In genomic region chr9:110676492-110676911, GRCm38 (mm10) we compare ENCODE assay signal across 11 mouse cellular contexts. TPM values are rescaled to one million over a fixed set of nuclear protein-coding genes. Genes with fewer than 3 reads are reported as not detected.
DNase-seq lines count a peak whose midpoint lies in the region; ATAC-seq and TF ChIP-seq lines count a peak whose summit lies in the region.
"Had no signal": no experiment of that assay in that cellular context is flagged by ENCODE, and none has a peak within 500 bp of the region (broad histone marks: within the 10 kb centered on the region; RNA-seq: fewer than 3 reads in every experiment).

No protein-coding gene starts in this region.

- no peak for TF ChIP-seq EP300 in MEL (IDR thresholded peaks at IDR 0.05; ENCODE audit: low read depth in 1 of 2, low read length in 2 of 2)

- no peak for TF ChIP-seq RAD21 in MEL (IDR thresholded peaks at IDR 0.05; ENCODE audit: low read depth, low read length)

- H3K79me2 ChIP-seq in MEL (ENCODE audit: control insufficient read depth, insufficient read depth, low read length, poor library complexity) = peaks cover 1% of the 10 kb centered on the region; the same call in 1 of the 2 replicates

- no peaks in the 10 kb centered on the region for H3K27me3 ChIP-seq in kidney, adult 2 months (replicated peaks; ENCODE audit: control insufficient read depth, insufficient read depth, low read length)
- H3K27me3 ChIP-seq in MEL (ENCODE audit: control insufficient read depth in 1 of 2, insufficient read depth in 2 of 2, low read length in 2 of 2) = no peaks in the 10 kb centered on the region
- H3K27me3 ChIP-seq in intestine, embryonic 16.5 days (replicated peaks; ENCODE audit: control insufficient read depth, insufficient read depth, low read length) = no peaks in the 10 kb centered on the region
- H3K27me3 ChIP-seq in midbrain, postnatal 0 days (ENCODE audit: insufficient read depth, low read length) = no peaks in the 10 kb centered on the region
- no peaks in the 10 kb centered on the region for H3K27me3 ChIP-seq in hindbrain, embryonic 11.5 days (ENCODE audit: control insufficient read depth, insufficient read depth, low read length)
- H3K27me3 ChIP-seq in hindbrain, embryonic 16.5 days (replicated peaks; ENCODE audit: control insufficient read depth, insufficient read depth, low read length) = no peaks in the 10 kb centered on the region
- H3K27me3 ChIP-seq: forebrain, embryonic 15.5 days had no signal

- DNase-seq in kidney, adult 2 months = peak; percentile 48
- no peak for DNase-seq in kidney, postnatal 10 days
- DNase-seq in MEL (ENCODE audit: low read depth, low spot score) = peak; percentile 53
- DNase-seq in monocyte, adult 2 months (ENCODE audit: low read depth in 1 of 2, low spot score in 2 of 2) = peak; percentile 74 to 82
- no peak for DNase-seq in midbrain, postnatal 0 days (ENCODE audit: low spot score)
- no peak for DNase-seq in hindbrain, embryonic 11.5 days (ENCODE audit: low spot score)
- DNase-seq: adrenal gland, adult 8-10 months; embryo, embryonic 11 days had no signal

- H3K9ac ChIP-seq in MEL (ENCODE audit: control insufficient read depth, low read depth, low read length, poor library complexity, severe bottlenecking) = no peak overlapping the region
- H3K9ac ChIP-seq in intestine, embryonic 16.5 days (ENCODE audit: low read depth, low read length) = no peak overlapping the region
- H3K9ac ChIP-seq in midbrain, postnatal 0 days (replicated peaks; ENCODE audit: low read length, poor library complexity, severe bottlenecking) = no peak overlapping the region
- no peak overlapping the region for H3K9ac ChIP-seq in hindbrain, embryonic 11.5 days (ENCODE audit: low read depth, low read length)
- no peak overlapping the region for H3K9ac ChIP-seq in hindbrain, embryonic 16.5 days (ENCODE audit: low read depth, low read length)
- H3K9ac ChIP-seq: forebrain, embryonic 15.5 days had no signal

- peaks cover 26% of the 10 kb centered on the region for H3K4me1 ChIP-seq in kidney, adult 2 months (ENCODE audit: control insufficient read depth, insufficient read depth, low read length)
- H3K4me1 ChIP-seq in MEL (ENCODE audit: control insufficient read depth in 1 of 2, insufficient read depth in 2 of 2, low read length in 2 of 2) = peaks cover 0 to 6% of the 10 kb centered on the region in 2 experiments; a peak in 2 of 4 replicates
- peaks cover 37% of the 10 kb centered on the region for H3K4me1 ChIP-seq in intestine, embryonic 16.5 days (ENCODE audit: control insufficient read depth, insufficient read depth, low read length)
- H3K4me1 ChIP-seq in midbrain, postnatal 0 days (ENCODE audit: insufficient read depth, low read length) = no peaks in the 10 kb centered on the region
- no peaks in the 10 kb centered on the region for H3K4me1 ChIP-seq in hindbrain, embryonic 11.5 days (replicated peaks; ENCODE audit: control insufficient read depth, insufficient read depth, low read length)
- H3K4me1 ChIP-seq in hindbrain, embryonic 16.5 days (ENCODE audit: control insufficient read depth, insufficient read depth, low read depth, low read length) = peaks cover 14% of the 10 kb centered on the region

- ATAC-seq in intestine, embryonic 16.5 days = peak; percentile 69
- ATAC-seq in midbrain, postnatal 0 days (ENCODE audit: low FRiP score) = no peak
- ATAC-seq in hindbrain, embryonic 11.5 days (ENCODE audit: low FRiP score) = no peak
- ATAC-seq in hindbrain, embryonic 16.5 days = no peak
- ATAC-seq: forebrain, embryonic 15.5 days had no signal

- H3K36me3 ChIP-seq in kidney, adult 2 months (ENCODE audit: control insufficient read depth, insufficient read depth, low read length) = no peaks in the 10 kb centered on the region
- peaks cover 0 to 2% of the 10 kb centered on the region in 2 experiments; a peak in 1 of 4 replicates for H3K36me3 ChIP-seq in MEL (ENCODE audit: control insufficient read depth in 1 of 2, insufficient read depth in 2 of 2, low read length in 2 of 2)
- H3K36me3 ChIP-seq in intestine, embryonic 16.5 days (ENCODE audit: control insufficient read depth, insufficient read depth, low read length) = no peaks in the 10 kb centered on the region
- H3K36me3 ChIP-seq in midbrain, postnatal 0 days (ENCODE audit: insufficient read depth, low read length) = no peaks in the 10 kb centered on the region
- no peaks in the 10 kb centered on the region for H3K36me3 ChIP-seq in hindbrain, embryonic 11.5 days (ENCODE audit: control insufficient read depth, insufficient read depth, low read length)
- H3K36me3 ChIP-seq in hindbrain, embryonic 16.5 days (ENCODE audit: control insufficient read depth, insufficient read depth, low read length) = no peaks in the 10 kb centered on the region

- TF ChIP-seq CTCF in kidney, adult 2 months (conservative IDR thresholded peaks at IDR 0.05; ENCODE audit: insufficient read depth, insufficient read length, low read depth, low read length) = no peak
- TF ChIP-seq CTCF in MEL (IDR thresholded peaks at IDR 0.05 in 2 of 3, conservative IDR thresholded peaks at IDR 0.05 in 1 of 3; ENCODE audit: control insufficient read depth in 1 of 3, insufficient read depth in 1 of 3, low read depth in 2 of 3, low read length in 3 of 3, poor library complexity in 1 of 3, severe bottlenecking in 1 of 3) = no peak
- no peak for TF ChIP-seq CTCF in midbrain, postnatal 0 days (IDR thresholded peaks at IDR 0.05)

- no peaks in the 10 kb centered on the region for H3K9me3 ChIP-seq in MEL (replicated peaks; ENCODE audit: insufficient read depth, low read length)
- H3K9me3 ChIP-seq in intestine, embryonic 16.5 days (ENCODE audit: control insufficient read depth, low read length) = no peaks in the 10 kb centered on the region
- H3K9me3 ChIP-seq in midbrain, postnatal 0 days (ENCODE audit: low read length) = no peaks in the 10 kb centered on the region
- H3K9me3 ChIP-seq in hindbrain, embryonic 11.5 days (ENCODE audit: control insufficient read depth, low read length) = no peaks in the 10 kb centered on the region
- no peaks in the 10 kb centered on the region for H3K9me3 ChIP-seq in hindbrain, embryonic 16.5 days (ENCODE audit: control insufficient read depth, low read length)
- H3K9me3 ChIP-seq: forebrain, embryonic 15.5 days had no signal

- 79% methylated on average over 8 of the region's 8 CpGs for WGBS in kidney, adult 2 months
- WGBS in intestine, embryonic 16.5 days = 74% methylated on average over 8 of the region's 8 CpGs
- 92% methylated on average over 8 of the region's 8 CpGs for WGBS in midbrain, postnatal 0 days
- 87% methylated on average over 8 of the region's 8 CpGs for WGBS in hindbrain, embryonic 11.5 days
- 88% methylated on average over 8 of the region's 8 CpGs for WGBS in hindbrain, embryonic 16.5 days

- TF ChIP-seq POLR2A in kidney, adult 2 months (IDR thresholded peaks at IDR 0.05; ENCODE audit: low read depth, low read length) = no peak
- no peak for TF ChIP-seq POLR2A in MEL (IDR thresholded peaks at IDR 0.05; ENCODE audit: control insufficient read depth in 1 of 2, insufficient read depth in 1 of 2, low read depth in 1 of 2, low read length in 2 of 2, poor library complexity in 1 of 2)

- H3K27ac ChIP-seq in kidney, adult 2 months (ENCODE audit: insufficient read depth, low read depth, low read length) = no peak overlapping the region
- H3K27ac ChIP-seq in MEL (ENCODE audit: control insufficient read depth, low read depth, low read length) = 0 out of 2 replicates have a peak overlapping the region, but pooled peaks have one; percentile 18
- peak overlapping the region; percentile 10; the same call in 1 of the 2 replicates for H3K27ac ChIP-seq in intestine, embryonic 16.5 days (ENCODE audit: low read length)
- H3K27ac ChIP-seq in midbrain, postnatal 0 days (ENCODE audit: low read depth, low read length) = no peak overlapping the region
- no peak overlapping the region for H3K27ac ChIP-seq in hindbrain, embryonic 11.5 days (ENCODE audit: low read depth, low read length)
- no peak overlapping the region for H3K27ac ChIP-seq in hindbrain, embryonic 16.5 days (ENCODE audit: low read depth, low read length)
- H3K27ac ChIP-seq: forebrain, embryonic 15.5 days had no signal

- no peak overlapping the region for H3K4me2 ChIP-seq in intestine, embryonic 16.5 days (ENCODE audit: low read depth, low read length)
- H3K4me2 ChIP-seq in midbrain, postnatal 0 days (ENCODE audit: low read depth, low read length, poor library complexity, severe bottlenecking) = no peak overlapping the region
- H3K4me2 ChIP-seq in hindbrain, embryonic 11.5 days (replicated peaks; ENCODE audit: low read depth, low read length) = no peak overlapping the region
- H3K4me2 ChIP-seq in hindbrain, embryonic 16.5 days (ENCODE audit: low read length) = no peak overlapping the region
- H3K4me2 ChIP-seq: forebrain, embryonic 15.5 days had no signal

- H3K4me3 ChIP-seq in kidney, adult 2 months (ENCODE audit: insufficient read depth, low read depth, low read length) = no peak overlapping the region
- H3K4me3 ChIP-seq in MEL (ENCODE audit: control insufficient read depth in 1 of 2, insufficient read depth in 1 of 2, low read depth in 2 of 2, low read length in 2 of 2) = no peak overlapping the region
- H3K4me3 ChIP-seq in intestine, embryonic 16.5 days (ENCODE audit: low read length) = no peak overlapping the region
- no peak overlapping the region for H3K4me3 ChIP-seq in midbrain, postnatal 0 days (ENCODE audit: low read depth, low read length)
- H3K4me3 ChIP-seq in hindbrain, embryonic 11.5 days (ENCODE audit: low read depth, low read length) = no peak overlapping the region
- H3K4me3 ChIP-seq in hindbrain, embryonic 16.5 days (ENCODE audit: low read length) = no peak overlapping the region
- H3K4me3 ChIP-seq: forebrain, embryonic 15.5 days had no signal

RNA-seq across cellular contexts. Expression of gene Ccdc12, which starts 20.2 kb away (rescaled TPM):
- 95.9 and 125 TPM in 2 replicates for polyA plus RNA-seq in kidney, adult 2 months (2012; rRNA removed)
- 122 and 129 TPM in 2 replicates for total RNA-seq in MEL (2012; rRNA removed)
- polyA plus RNA-seq in MEL (2012; ENCODE audit: insufficient read depth in 1 of 2, insufficient read length in 2 of 2, low read depth in 1 of 2, low replicate concordance in 2 of 2, missing spikeins in 1 of 2) = 100 to 1,000 TPM in 1 of 2 experiments, not detected in 1; 112 TPM
- 168 and 188 TPM in 2 replicates for polyA plus RNA-seq in intestine, embryonic 16.5 days (2015; fragmentation: Nextera tagmentation; extraction: Ambion mirVana)
- total RNA-seq in midbrain, postnatal 0 days (2014; rRNA removed) = 25.0 and 51.6 TPM in 2 replicates
- 102 and 106 TPM in 2 replicates for polyA plus RNA-seq in midbrain, postnatal 0 days (2015; fragmentation: Nextera tagmentation; extraction: Ambion mirVana)
- polyA plus RNA-seq in hindbrain, embryonic 11.5 days (2014; fragmentation: Nextera tagmentation; extraction: Ambion mirVana) = 141 and 145 TPM in 2 replicates
- polyA plus RNA-seq in hindbrain, embryonic 16.5 days (2015; fragmentation: Nextera tagmentation; extraction: Ambion mirVana) = 88.5 and 101 TPM in 2 replicates

RNA-seq across cellular contexts. Expression of gene Nbeal2, which starts 22.5 kb away (rescaled TPM):
- polyA plus RNA-seq in kidney, adult 2 months (2012; rRNA removed) = 41.6 and 49.2 TPM in 2 replicates
- total RNA-seq in MEL (2012; rRNA removed) = 7.0 and 9.3 TPM in 2 replicates
- polyA plus RNA-seq in MEL (2012; ENCODE audit: insufficient read depth in 1 of 2, insufficient read length in 2 of 2, low read depth in 1 of 2, low replicate concordance in 2 of 2, missing spikeins in 1 of 2) = 10 to 100 TPM in 1 of 2 experiments, not detected in 1; 17.2 TPM
- 4.0 and 4.2 TPM in 2 replicates for polyA plus RNA-seq in intestine, embryonic 16.5 days (2015; fragmentation: Nextera tagmentation; extraction: Ambion mirVana)
- 9.3 and 11.5 TPM in 2 replicates for total RNA-seq in midbrain, postnatal 0 days (2014; rRNA removed)
- polyA plus RNA-seq in midbrain, postnatal 0 days (2015; fragmentation: Nextera tagmentation; extraction: Ambion mirVana) = 3.9 and 4.0 TPM in 2 replicates
- polyA plus RNA-seq in hindbrain, embryonic 11.5 days (2014; fragmentation: Nextera tagmentation; extraction: Ambion mirVana) = 1.9 and 2.4 TPM in 2 replicates
- 3.2 and 4.8 TPM in 2 replicates for polyA plus RNA-seq in hindbrain, embryonic 16.5 days (2015; fragmentation: Nextera tagmentation; extraction: Ambion mirVana)

RNA-seq across cellular contexts. Expression of gene Nradd, which starts 52.2 kb away (rescaled TPM):
- polyA plus RNA-seq in kidney, adult 2 months (2012; rRNA removed) = 4.3 and 6.2 TPM in 2 replicates
- total RNA-seq in MEL (2012; rRNA removed) = 0.33 and 0.58 TPM in 2 replicates
- 1 to 10 TPM in 1 of 2 experiments, not detected in 1; 1.1 TPM for polyA plus RNA-seq in MEL (2012; ENCODE audit: insufficient read depth in 1 of 2, insufficient read length in 2 of 2, low read depth in 1 of 2, low replicate concordance in 2 of 2, missing spikeins in 1 of 2)
- 25.7 and 28.4 TPM in 2 replicates for polyA plus RNA-seq in intestine, embryonic 16.5 days (2015; fragmentation: Nextera tagmentation; extraction: Ambion mirVana)
- total RNA-seq in midbrain, postnatal 0 days (2014; rRNA removed) = 20.9 and 23.2 TPM in 2 replicates
- 17.4 and 20.6 TPM in 2 replicates for polyA plus RNA-seq in midbrain, postnatal 0 days (2015; fragmentation: Nextera tagmentation; extraction: Ambion mirVana)
- polyA plus RNA-seq in hindbrain, embryonic 11.5 days (2014; fragmentation: Nextera tagmentation; extraction: Ambion mirVana) = 21.9 and 22.0 TPM in 2 replicates
- polyA plus RNA-seq in hindbrain, embryonic 16.5 days (2015; fragmentation: Nextera tagmentation; extraction: Ambion mirVana) = 25.8 and 30.1 TPM in 2 replicates

Comparison
In these comparisons a context has a peak if more than half of its experiments do, and no peak if none do; other contexts are left out.
1. DNase-seq: peak in kidney, adult 2 months (single experiment), MEL (single experiment) and monocyte, adult 2 months (2 of 2); none in kidney, postnatal 10 days (single experiment), midbrain, postnatal 0 days (single experiment) and hindbrain, embryonic 11.5 days (single experiment).
2. H3K27ac ChIP-seq: peak in MEL (single experiment) and intestine, embryonic 16.5 days (single experiment); none in kidney, adult 2 months (single experiment), midbrain, postnatal 0 days (single experiment), hindbrain, embryonic 11.5 days (single experiment) and hindbrain, embryonic 16.5 days (single experiment).